Mouse (Mus musculus): ENCODE measurements around the gene Slc2a4. TPM values are rescaled to one million over a fixed set of nuclear protein-coding genes. Genes with fewer than 3 reads are reported as not detected.
A peak's percentile ranks its signal among the peaks of the same experiment; 100 is the strongest.

Gene Slc2a4
- total RNA-seq (2021), result 100 to 1,000 TPM; 206 to 234 TPM
- long read RNA-seq, experiment 1, transcript Slc2a4-201 (11 exons, 2,524 nt), result major isoform, 197 of 271 reads
- long read RNA-seq, experiment 1, partial matches to known transcripts, result 41 of 271 reads
- long read RNA-seq, experiment 1, other reads (novel, unspliced or antisense), result 32 of 271 reads
- long read RNA-seq, experiment 2, transcript Slc2a4-201 (11 exons, 2,524 nt), result major isoform, 141 of 193 reads
- long read RNA-seq, experiment 2, partial matches to known transcripts, result 24 of 193 reads
- long read RNA-seq, experiment 2, other reads (novel, unspliced or antisense), result 27 of 193 reads

- DNase-seq, result peak; percentile 92 to 96
- intact Hi-C loops (cut with DNase I), result loop anchor here (1.0 to 2.0 kb wide), 2 partner anchors 14 to 67 kb away; partner anchors contain the start of gene Kctd11
Observed at GRCm38 (mm10) chr11:69948066-69948762, at the start of gene Slc2a4. Gene Slc2a4, minus strand, starts transcription at chr11:69948188.

GRCm38 (mm10) chr11:69997070-69997509 lies 49.1 kb upstream of the Slc2a4 start:
- intact Hi-C loops (cut with DNase I), result loop anchor here (10.0 kb wide), 1 partner anchor 658 kb away; the partner anchor contains the start of genes Eno3 and Pfn1
- DNase-seq, result peak; percentile 93 to 95

GRCm38 (mm10) chr11:69996161-69997061 lies 48.4 kb upstream of the Slc2a4 start:
- intact Hi-C loops (cut with DNase I), result loop anchor here (10.0 kb wide), 1 partner anchor 658 kb away; the partner anchor contains the start of genes Eno3 and Pfn1
- peak; percentile 74 to 76 for DNase-seq

DNA sequence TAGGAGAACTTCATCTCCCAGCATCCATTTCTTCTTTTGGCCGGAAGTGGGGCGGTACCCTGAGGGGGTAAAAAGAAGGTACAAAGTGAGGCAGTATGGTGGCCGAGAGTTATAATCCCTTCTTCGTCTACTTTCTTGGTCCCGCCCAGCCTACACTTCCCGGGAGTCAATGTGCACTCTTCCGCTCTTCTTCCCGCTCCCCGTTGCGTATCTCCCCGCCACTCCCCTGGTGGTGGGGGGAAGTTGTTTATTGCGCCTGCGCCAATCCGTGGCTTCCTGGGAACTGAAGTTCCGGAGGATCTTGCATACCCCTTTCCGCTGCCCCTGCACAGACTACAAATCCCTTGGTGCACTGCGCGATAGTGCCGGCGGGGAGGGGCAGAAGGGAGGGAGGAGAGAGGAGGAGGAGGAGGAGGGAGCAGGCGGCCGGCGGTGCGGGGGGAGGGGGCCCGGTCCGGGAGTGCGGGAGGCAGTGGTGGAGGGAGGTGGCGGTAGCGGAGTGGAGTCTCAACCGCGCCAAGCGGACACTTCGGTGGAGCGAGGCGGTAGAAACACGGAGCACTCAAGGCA lies 47.5 kb upstream of the Slc2a4 start, which contains the start of gene Phf23:
Phf23 (plus strand) TSS at position 387 of the 570 bp plus-strand sequence.
- intact Hi-C loops (cut with DNase I), result loop anchor here (10.0 kb wide), 1 partner anchor 659 kb away; the partner anchor contains the start of genes Eno3 and Pfn1
- DNase-seq, result peak; percentile 96 to 97

DNA sequence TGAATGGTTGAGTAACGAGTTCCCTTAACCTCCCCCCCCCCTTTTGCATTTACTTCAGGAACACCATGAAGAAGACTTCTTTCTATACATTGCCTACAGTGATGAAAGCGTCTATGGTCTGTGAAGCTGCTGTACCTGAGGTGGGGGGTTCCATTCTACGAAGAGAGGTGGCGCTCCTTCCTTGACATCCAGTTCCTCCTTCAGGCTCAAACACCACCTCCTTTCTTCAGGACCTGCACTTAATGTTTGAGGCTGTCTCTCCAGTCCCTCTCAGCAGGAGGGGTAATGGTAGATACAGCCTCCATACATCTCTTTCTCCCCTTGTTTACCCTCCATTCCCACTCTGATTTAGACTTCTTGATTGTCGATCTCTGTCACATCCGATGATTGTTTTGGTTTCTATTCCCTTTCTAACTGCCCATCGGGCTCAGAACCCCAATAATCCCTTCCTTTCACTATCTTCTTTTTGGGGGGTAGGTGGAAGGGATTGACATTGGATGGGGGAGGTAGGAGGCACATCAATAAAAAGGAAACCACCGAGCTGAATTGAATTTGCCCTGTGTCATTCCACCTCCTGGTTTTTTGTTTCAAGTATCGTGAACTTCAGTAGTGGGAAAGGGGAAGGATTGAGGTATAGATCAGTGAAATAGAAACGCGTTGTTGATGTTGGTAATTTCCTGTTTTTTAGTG lies 46.6 kb upstream of the Slc2a4 start:
- DNase-seq, result no peak
- intact Hi-C loops (cut with DNase I), result loop anchor here (10.0 kb wide), 1 partner anchor 660 kb away; the partner anchor contains the start of genes Eno3 and Pfn1

GRCm38 (mm10) chr11:69992932-69993331 lies 44.9 kb upstream of the Slc2a4 start:
- DNase-seq, result no peak

DNA sequence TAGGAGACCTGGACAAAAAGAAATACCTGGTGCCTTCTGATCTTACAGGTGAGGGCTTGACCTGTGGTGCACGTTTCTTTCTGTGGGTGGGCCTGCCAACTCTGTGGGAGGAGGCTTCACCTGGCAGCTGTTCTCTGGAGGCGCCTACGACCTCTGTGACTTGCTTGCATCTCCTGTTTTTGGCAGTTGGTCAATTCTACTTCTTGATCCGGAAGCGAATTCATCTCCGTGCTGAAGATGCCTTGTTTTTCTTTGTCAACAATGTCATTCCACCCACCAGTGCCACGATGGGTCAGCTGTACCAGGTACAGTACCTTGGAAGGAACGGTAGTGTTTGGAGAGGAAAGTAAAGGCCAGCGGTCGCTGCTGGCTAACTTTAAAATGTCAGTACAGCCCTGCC lies 44.4 kb upstream of the Slc2a4 start:
- intact Hi-C loops (cut with DNase I), result loop anchor here (10.0 kb wide), 1 partner anchor 662 kb away; the partner anchor contains the start of genes Eno3 and Pfn1

More at GRCm38 (mm10) chr11:69992932-69993331, 44.9 kb upstream of the Slc2a4 start:
- intact Hi-C loops (cut with DNase I), result loop anchor here (10.0 kb wide), 1 partner anchor 662 kb away; the partner anchor contains the start of genes Eno3 and Pfn1

DNA sequence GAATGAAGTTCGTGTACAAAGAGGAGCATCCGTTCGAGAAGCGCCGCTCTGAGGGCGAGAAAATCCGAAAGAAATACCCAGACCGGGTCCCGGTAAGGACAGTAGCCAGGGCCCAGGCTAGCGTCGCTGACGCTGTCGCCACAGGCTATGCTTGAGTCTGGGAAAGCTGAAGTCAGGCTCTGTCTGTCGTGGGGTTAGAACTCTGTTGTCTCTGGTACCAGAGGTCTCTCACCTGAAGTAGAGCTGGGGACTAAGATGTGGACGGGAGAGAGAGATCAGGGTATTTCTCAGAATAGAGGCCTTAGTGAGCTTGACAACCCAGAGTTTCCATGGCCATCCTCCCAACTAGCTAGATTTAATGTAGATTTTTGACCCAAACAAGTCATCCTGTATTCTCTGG lies 43.7 kb upstream of the Slc2a4 start:
- no peak for DNase-seq
- intact Hi-C loops (cut with DNase I), result loop anchor here (10.0 kb wide), 1 partner anchor 663 kb away; the partner anchor contains the start of genes Eno3 and Pfn1

More for the DNA sequence above, 44.4 kb upstream of the Slc2a4 start:
- no peak for DNase-seq

GRCm38 (mm10) chr11:69990850-69991691 lies 43.1 kb upstream of the Slc2a4 start, which contains the start of gene Gabarap:
Gene Gabarap, plus strand, starts transcription at chr11:69991143.
- DNase-seq, result peak; percentile 95
- intact Hi-C loops (cut with DNase I), result loop anchor here (10.0 kb wide), 1 partner anchor 664 kb away; the partner anchor contains the start of genes Eno3 and Pfn1

DNA sequence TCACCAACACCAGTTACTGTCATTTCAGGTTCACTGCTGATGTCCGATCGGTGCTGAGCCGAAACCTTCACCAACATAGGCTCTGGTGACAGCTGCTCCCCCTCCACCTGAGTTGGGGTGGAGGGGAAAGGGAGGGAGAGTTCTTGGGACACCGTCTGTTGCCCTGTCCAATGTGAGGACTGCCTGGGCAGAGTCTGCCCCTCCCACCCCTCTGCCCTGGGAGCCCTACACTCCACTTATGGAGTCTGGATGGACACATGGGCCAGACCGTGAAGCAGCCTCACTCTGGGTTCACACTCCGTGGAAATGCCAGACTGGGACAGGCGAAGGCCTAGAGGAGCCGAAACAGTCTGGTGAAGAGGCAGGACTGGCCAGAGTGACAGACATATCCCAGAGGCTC lies 42.0 kb upstream of the Slc2a4 start:
- intact Hi-C loops (cut with DNase I), result loop anchor here (10.0 kb wide), 1 partner anchor 665 kb away; the partner anchor contains the start of genes Eno3 and Pfn1
- no peak for DNase-seq

DNA sequence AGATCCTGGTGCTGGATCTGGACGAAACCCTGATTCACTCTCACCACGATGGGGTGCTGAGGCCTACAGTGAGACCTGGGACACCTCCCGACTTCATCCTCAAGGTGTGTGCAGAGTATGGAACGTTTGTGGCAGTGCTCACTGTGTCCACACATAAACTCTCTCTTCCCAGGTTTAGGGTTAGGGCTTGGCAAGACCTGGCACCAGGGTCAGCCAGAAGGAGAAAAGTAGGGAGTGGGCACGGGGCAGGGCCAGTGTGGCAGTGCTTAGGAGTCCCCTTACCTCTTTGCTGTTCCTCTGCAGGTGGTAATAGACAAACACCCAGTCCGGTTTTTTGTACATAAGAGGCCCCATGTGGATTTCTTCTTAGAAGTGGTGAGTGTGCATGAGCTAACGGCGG lies 36.4 kb upstream of the Slc2a4 start:
- no peak for DNase-seq
- intact Hi-C loops (cut with DNase I), result loop anchor here (5.0 kb wide), 1 partner anchor 312 kb away; the partner anchor contains the start of gene Eif4a1

GRCm38 (mm10) chr11:69983377-69983776 lies 35.4 kb upstream of the Slc2a4 start:
- no peak for DNase-seq
- intact Hi-C loops (cut with DNase I), result loop anchor here (5.0 kb wide), 1 partner anchor 311 kb away; the partner anchor contains the start of gene Eif4a1

DNA sequence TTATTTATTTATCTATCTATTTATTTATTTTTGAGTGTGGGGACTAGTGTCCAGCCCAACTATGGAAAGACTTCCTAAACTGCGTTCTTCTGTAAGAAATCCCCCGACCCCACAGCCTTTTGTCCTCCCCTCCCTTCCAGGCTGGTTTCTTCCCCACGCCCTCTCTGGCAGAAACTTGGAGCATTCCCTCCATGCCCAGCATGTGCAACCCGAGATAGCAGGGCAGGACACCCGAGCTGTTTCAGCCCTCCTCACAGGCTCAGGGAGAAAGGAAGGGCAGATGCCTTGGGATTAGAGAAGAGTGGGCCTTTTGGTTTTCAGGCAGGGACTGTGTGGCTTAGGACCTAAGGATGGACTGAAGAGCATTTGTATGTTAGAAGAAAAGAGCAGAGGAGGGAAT lies 34.9 kb upstream of the Slc2a4 start:
- DNase-seq, result peak in 1 of 2 experiments; percentile 51
- intact Hi-C loops (cut with DNase I), result loop anchor here (5.0 kb wide), 1 partner anchor 311 kb away; the partner anchor contains the start of gene Eif4a1

- intact Hi-C loops (cut with DNase I), result loop anchor here (5.0 kb wide), 1 partner anchor 310 kb away; the partner anchor contains the start of gene Eif4a1
- DNase-seq, result no peak
Observed at GRCm38 (mm10) chr11:69982225-69982624, 34.2 kb upstream of the Slc2a4 start, which contains the start of gene Elp5. Gene Elp5, minus strand, starts transcription at chr11:69982517.

DNA sequence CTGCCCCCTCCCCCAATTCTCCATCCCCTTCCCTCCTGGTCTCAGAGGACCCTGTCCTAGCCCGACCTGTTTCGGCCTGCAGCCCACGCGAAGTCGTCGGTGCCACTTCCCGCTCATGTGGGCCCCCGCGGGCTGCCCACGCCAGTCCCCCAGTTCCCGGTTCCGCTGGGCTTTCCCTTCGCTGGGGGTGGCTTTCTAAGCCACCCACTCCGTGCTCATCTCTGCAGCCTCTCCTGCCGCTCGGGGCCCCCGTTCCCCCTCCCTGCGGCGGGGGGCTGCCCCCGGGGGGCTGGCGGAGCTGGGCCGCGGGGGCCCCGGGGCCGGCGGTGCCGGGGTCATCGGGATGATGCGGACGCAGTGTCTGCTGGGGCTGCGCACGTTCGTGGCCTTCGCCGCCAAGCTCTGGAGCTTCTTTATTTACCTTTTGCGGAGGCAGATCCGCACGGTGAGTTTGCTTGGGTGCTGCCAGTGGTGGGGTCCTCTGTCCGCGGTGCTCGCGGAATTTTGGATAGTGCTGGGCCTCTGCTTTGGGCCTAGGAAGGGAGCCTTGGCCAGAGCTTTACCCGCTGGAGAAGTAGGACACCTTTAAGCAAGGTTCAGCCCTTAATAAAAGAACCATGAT lies 33.3 kb upstream of the Slc2a4 start, which contains the start of gene Ctdnep1:
Ctdnep1 (plus strand) TSS at position 16 of the 622 bp plus-strand sequence.
- intact Hi-C loops (cut with DNase I), result loop anchor here (5.0 kb wide), 1 partner anchor 309 kb away; the partner anchor contains the start of gene Eif4a1
- peak in 1 of 2 experiments; percentile 49 for DNase-seq

All from heart, postnatal 14 days (tissue).